Mouse (Mus musculus): ENCODE results near the gene Olfr544. TPM values are rescaled to one million over a fixed set of nuclear protein-coding genes. Genes with fewer than 3 reads are reported as not detected.

Gene Olfr544
- polyA plus RNA-seq (2015; fragmentation: Nextera tagmentation; extraction: Ambion mirVana), result 0.17 TPM in 1 of 2 replicates, not detected in the other

- 71% methylated on average over 1 of the region's 1 CpGs for WGBS
- no peak within 1 kb of the TSS for H3K4me2 ChIP-seq
- no peaks in the 10 kb centered on the region for H3K4me1 ChIP-seq (replicated peaks)
- H3K27me3 ChIP-seq, result no peaks in the 10 kb centered on the region
- no peak within 1 kb of the TSS for H3K4me3 ChIP-seq
- H3K36me3 ChIP-seq, result no peaks in the 10 kb centered on the region
- no peak within 1 kb of the TSS for H3K9ac ChIP-seq
- ATAC-seq (ENCODE audit: low read depth), result no peak
- no peak within 1 kb of the TSS for H3K27ac ChIP-seq (replicated peaks)
- H3K9me3 ChIP-seq, result no peaks in the 10 kb centered on the region
Observed at GRCm38 (mm10) chr7:102488161-102488560, at the start of gene Olfr544. Olfr544 (minus strand) TSS chr7:102488313.

GRCm38 (mm10) chr7:102534449-102534848, 46.3 kb upstream of the Olfr544 start, which contains the start of gene Olfr547:
Olfr547 (plus strand) TSS chr7:102534749.
- Histone ChIP-seq H3K27ac (replicated peaks) (no peak within 1 kb of the TSS), H3K27me3 (no peaks in the 10 kb centered on the region), H3K9ac (no peak within 1 kb of the TSS), H3K36me3 (no peaks in the 10 kb centered on the region), H3K4me2 (no peak within 1 kb of the TSS), H3K9me3 (no peaks in the 10 kb centered on the region), H3K4me1 (replicated peaks) (no peaks in the 10 kb centered on the region), H3K4me3 (no peak within 1 kb of the TSS)
- no peak for ATAC-seq (ENCODE audit: low read depth)
- WGBS, result 81% methylated on average over 1 of the region's 1 CpGs

GRCm38 (mm10) chr7:102529052-102529451, 40.9 kb upstream of the Olfr544 start:
- Histone ChIP-seq H3K9me3 (no peaks in the 10 kb centered on the region), H3K4me2 (no peak overlapping the region), H3K36me3 (no peaks in the 10 kb centered on the region), H3K27me3 (no peaks in the 10 kb centered on the region), H3K4me1 (replicated peaks) (no peaks in the 10 kb centered on the region), H3K27ac (replicated peaks) (no peak overlapping the region), H3K4me3 (no peak overlapping the region), H3K9ac (no peak overlapping the region)
- WGBS, result 80% methylated on average over 1 of the region's 1 CpGs
- no peak for ATAC-seq (ENCODE audit: low read depth)

- H3K27me3 ChIP-seq, result peaks cover 14% of the 10 kb centered on the region
- H3K36me3 ChIP-seq, result no peaks in the 10 kb centered on the region
- no peak overlapping the region for H3K4me2 ChIP-seq
- H3K27ac ChIP-seq (replicated peaks), result no peak overlapping the region
- 78% methylated on average over 2 of the region's 2 CpGs for WGBS
- H3K9ac ChIP-seq, result no peak overlapping the region
- H3K4me3 ChIP-seq, result no peak overlapping the region
- no peak for ATAC-seq (ENCODE audit: low read depth)
- H3K9me3 ChIP-seq, result no peaks in the 10 kb centered on the region
- H3K4me1 ChIP-seq (replicated peaks), result 0 out of 2 replicates have a peak, but pooled peaks cover 14% of the 10 kb centered on the region
Observed at GRCm38 (mm10) chr7:102517051-102517335, 28.9 kb upstream of the Olfr544 start.

GRCm38 (mm10) chr7:102516261-102517050, 28.3 kb upstream of the Olfr544 start:
- ATAC-seq (ENCODE audit: low read depth), result no peak
- Histone ChIP-seq H3K9me3 (no peaks in the 10 kb centered on the region), H3K4me1 (replicated peaks) (0 out of 2 replicates have a peak, but pooled peaks cover 14% of the 10 kb centered on the region), H3K9ac (no peak overlapping the region), H3K4me3 (no peak overlapping the region), H3K4me2 (no peak overlapping the region), H3K27ac (replicated peaks) (no peak overlapping the region), H3K36me3 (no peaks in the 10 kb centered on the region), H3K27me3 (peaks cover 14% of the 10 kb centered on the region)
- WGBS, result 73% methylated on average over 10 of the region's 10 CpGs

- Histone ChIP-seq H3K36me3 (no peaks in the 10 kb centered on the region), H3K4me2 (no peak overlapping the region), H3K4me1 (replicated peaks) (0 out of 2 replicates have a peak, but pooled peaks cover 14% of the 10 kb centered on the region), H3K27ac (replicated peaks) (no peak overlapping the region), H3K9me3 (no peaks in the 10 kb centered on the region), H3K27me3 (peaks cover 14% of the 10 kb centered on the region), H3K9ac (no peak overlapping the region), H3K4me3 (no peak overlapping the region)
- ATAC-seq (ENCODE audit: low read depth), result no peak
- 84% methylated on average over 4 of the region's 4 CpGs for WGBS
Observed at GRCm38 (mm10) chr7:102514144-102514543, 26.0 kb upstream of the Olfr544 start.

- peak; percentile 98 for ATAC-seq (ENCODE audit: low read depth)
- under 1% methylated on average over 54 of the region's 54 CpGs for WGBS
Observed at GRCm38 (mm10) chr7:102512814-102513435, 24.8 kb upstream of the Olfr544 start.

GRCm38 (mm10) chr7:102511927-102512326, 23.8 kb upstream of the Olfr544 start:
- H3K4me2 ChIP-seq, result no peak overlapping the region
- H3K4me3 ChIP-seq, result no peak overlapping the region
- ATAC-seq (ENCODE audit: low read depth), result no peak
- peaks cover 14% of the 10 kb centered on the region for H3K27me3 ChIP-seq
- H3K9me3 ChIP-seq, result no peaks in the 10 kb centered on the region
- no peaks in the 10 kb centered on the region for H3K36me3 ChIP-seq
- H3K27ac ChIP-seq (replicated peaks), result no peak overlapping the region
- 89% methylated on average over 10 of the region's 10 CpGs for WGBS
- 0 out of 2 replicates have a peak, but pooled peaks cover 14% of the 10 kb centered on the region for H3K4me1 ChIP-seq (replicated peaks)
- no peak overlapping the region for H3K9ac ChIP-seq

More at GRCm38 (mm10) chr7:102512814-102513435, 24.8 kb upstream of the Olfr544 start:
- Histone ChIP-seq H3K4me1 (replicated peaks) (0 out of 2 replicates have a peak, but pooled peaks cover 14% of the 10 kb centered on the region), H3K27me3 (peaks cover 14% of the 10 kb centered on the region), H3K36me3 (no peaks in the 10 kb centered on the region), H3K9ac (peak overlapping the region; percentile 81), H3K4me2 (peak overlapping the region; percentile 82), H3K9me3 (no peaks in the 10 kb centered on the region), H3K4me3 (peak overlapping the region; percentile 53), H3K27ac (replicated peaks) (no peak overlapping the region)

GRCm38 (mm10) chr7:102509726-102510125, 21.6 kb upstream of the Olfr544 start:
- no peaks in the 10 kb centered on the region for H3K9me3 ChIP-seq
- peaks cover 11% of the 10 kb centered on the region for H3K27me3 ChIP-seq
- no peak for ATAC-seq (ENCODE audit: low read depth)
- no peak overlapping the region for H3K9ac ChIP-seq
- H3K4me1 ChIP-seq (replicated peaks), result 0 out of 2 replicates have a peak, but pooled peaks cover 11% of the 10 kb centered on the region
- 63% methylated on average over 7 of the region's 7 CpGs for WGBS
- H3K27ac ChIP-seq (replicated peaks), result no peak overlapping the region
- H3K36me3 ChIP-seq, result no peaks in the 10 kb centered on the region
- no peak overlapping the region for H3K4me3 ChIP-seq
- H3K4me2 ChIP-seq, result no peak overlapping the region

GRCm38 (mm10) chr7:102508666-102509065, 20.6 kb upstream of the Olfr544 start:
- H3K27ac ChIP-seq (replicated peaks), result no peak overlapping the region
- H3K4me2 ChIP-seq, result no peak overlapping the region
- peaks cover under 1% of the 10 kb centered on the region; the same call in 1 of the 2 replicates for H3K27me3 ChIP-seq
- H3K9ac ChIP-seq, result no peak overlapping the region
- H3K36me3 ChIP-seq, result no peaks in the 10 kb centered on the region
- WGBS, result 91% methylated on average over 6 of the region's 6 CpGs
- 0 out of 2 replicates have a peak, but pooled peaks cover 10% of the 10 kb centered on the region for H3K4me1 ChIP-seq (replicated peaks)
- ATAC-seq (ENCODE audit: low read depth), result no peak
- H3K4me3 ChIP-seq, result no peak overlapping the region
- no peaks in the 10 kb centered on the region for H3K9me3 ChIP-seq

- no peaks in the 10 kb centered on the region for H3K9me3 ChIP-seq
- no peaks in the 10 kb centered on the region for H3K27me3 ChIP-seq
- H3K4me2 ChIP-seq, result no peak overlapping the region
- H3K4me1 ChIP-seq (replicated peaks), result 0 out of 2 replicates have a peak, but pooled peaks cover 4% of the 10 kb centered on the region
- no peak overlapping the region for H3K9ac ChIP-seq
- H3K27ac ChIP-seq (replicated peaks), result no peak overlapping the region
- ATAC-seq (ENCODE audit: low read depth), result no peak
- H3K4me3 ChIP-seq, result no peak overlapping the region
- 88% methylated on average over 9 of the region's 9 CpGs for WGBS
- no peaks in the 10 kb centered on the region for H3K36me3 ChIP-seq
Observed at GRCm38 (mm10) chr7:102508066-102508465, 20.0 kb upstream of the Olfr544 start.

GRCm38 (mm10) chr7:102506848-102507247, 18.7 kb upstream of the Olfr544 start:
- no peaks in the 10 kb centered on the region for H3K9me3 ChIP-seq
- H3K4me3 ChIP-seq, result no peak overlapping the region
- no peaks in the 10 kb centered on the region for H3K36me3 ChIP-seq
- ATAC-seq (ENCODE audit: low read depth), result peak; percentile 85
- H3K9ac ChIP-seq, result no peak overlapping the region
- H3K27ac ChIP-seq (replicated peaks), result no peak overlapping the region
- H3K27me3 ChIP-seq, result no peaks in the 10 kb centered on the region
- H3K4me1 ChIP-seq (replicated peaks), result no peaks in the 10 kb centered on the region
- 56% methylated on average over 3 of the region's 3 CpGs for WGBS
- no peak overlapping the region for H3K4me2 ChIP-seq
